Mouse (Mus musculus): ENCODE results near the gene Gmds.
A peak's percentile ranks its signal among the peaks of the same experiment; 100 is the strongest.

Gmds gene

DNA sequence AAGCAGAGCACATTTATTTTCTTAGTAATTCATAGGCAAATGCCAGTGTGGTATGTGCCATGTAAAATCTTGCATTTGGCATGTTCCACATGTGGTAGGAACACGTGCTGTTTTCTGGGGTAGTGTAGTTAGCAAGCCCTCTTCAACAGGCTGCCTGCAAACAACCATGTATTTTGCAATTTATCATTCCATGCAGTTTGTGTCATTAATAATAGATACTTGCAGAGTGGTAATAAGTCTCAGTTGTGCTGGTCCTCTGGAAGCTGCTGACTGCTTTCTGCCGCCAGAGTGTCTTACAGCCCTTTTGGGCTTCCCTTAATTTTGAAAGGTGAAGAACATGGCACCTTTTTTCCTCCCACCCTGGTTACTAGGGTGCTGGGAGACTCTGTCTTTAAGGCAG is 525.8 kb downstream of the Gmds start:
- DNase-seq (ENCODE audit: low spot score in 2 of 2): no peak

DNA sequence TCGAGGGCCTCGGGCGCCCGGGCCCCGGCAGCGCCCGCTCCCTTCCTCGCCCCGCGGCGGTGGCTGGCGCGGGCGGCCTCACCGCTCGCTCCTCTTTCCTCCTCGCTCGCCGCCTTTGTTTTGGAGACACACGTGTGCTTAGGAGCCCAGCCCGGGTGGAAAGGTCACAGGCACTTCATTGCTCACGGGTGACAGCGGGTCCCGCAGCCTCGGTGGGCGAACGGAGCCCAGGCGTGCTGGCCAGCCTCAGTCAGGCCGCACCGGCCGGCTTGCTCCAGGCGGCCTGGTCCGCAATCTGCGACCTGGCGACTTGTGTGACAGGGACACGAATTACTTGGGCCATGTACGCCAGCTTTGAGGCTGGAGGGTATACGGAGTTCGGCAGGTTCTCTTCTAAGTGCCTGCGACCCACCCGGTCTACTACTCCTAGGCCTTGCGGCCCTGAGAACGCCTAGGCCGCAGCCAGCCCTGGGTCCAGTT is 527.0 kb downstream of the Gmds start:
- DNase-seq (ENCODE audit: low spot score in 2 of 2): no peak

DNA sequence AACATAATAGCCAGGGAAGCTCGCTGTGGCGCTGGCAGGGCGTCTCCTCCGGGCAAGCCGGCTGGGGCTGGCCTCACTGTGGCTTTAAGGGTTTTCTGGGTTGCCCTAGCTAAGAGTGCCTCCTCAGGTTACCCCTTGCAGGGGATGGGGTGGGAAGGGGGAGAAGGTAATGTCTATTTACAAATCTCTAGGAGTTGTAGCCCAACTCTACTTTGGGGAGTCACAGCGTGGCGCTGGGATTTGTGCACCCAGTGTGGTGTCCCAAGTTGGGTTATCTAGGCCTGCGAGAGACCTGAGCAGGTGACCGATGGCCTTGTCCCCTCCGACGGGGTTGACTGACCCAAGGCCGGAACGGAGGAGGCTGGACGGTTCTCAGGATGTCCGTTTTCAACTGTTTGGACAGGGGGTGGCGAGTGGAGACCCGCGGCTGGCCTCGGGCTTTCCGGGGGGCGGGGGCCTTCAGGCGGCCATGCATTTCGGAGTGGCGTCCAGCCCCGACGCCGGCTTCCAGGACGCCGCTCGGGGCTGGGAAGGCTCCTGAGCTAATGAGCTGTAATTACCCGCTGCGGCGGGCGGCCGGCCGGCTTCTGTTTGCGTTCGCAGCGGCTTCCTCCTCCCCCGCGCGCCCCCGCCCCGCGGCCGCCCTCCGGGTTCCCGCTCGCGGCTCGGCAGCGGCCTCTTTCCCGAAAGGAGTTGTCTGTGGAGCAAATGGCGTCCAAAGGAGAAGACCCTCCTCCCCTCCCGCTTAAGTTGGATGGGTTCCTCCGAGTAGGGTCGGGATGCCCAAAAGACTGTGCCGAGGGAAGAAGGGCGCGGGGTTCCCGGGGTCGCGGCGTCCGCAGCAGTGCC is 527.6 kb downstream of the Gmds start:
- DNase-seq (ENCODE audit: low spot score in 2 of 2): no peak

DNA sequence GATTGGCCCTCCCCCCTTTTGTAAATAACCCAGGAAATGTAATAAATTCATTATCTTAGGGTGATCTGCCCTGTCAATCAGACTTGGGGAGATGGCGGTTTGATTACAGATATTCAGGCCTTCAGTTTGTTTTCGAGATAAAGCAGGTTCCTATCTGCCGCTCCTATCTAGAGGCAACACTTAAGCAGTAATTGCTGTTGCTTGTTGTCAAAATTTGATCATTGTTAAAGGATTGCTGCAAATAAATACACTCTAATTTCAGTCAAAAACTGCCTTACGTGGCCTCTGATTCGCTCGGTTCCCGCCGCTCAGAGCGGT is 528.2 kb downstream of the Gmds start:
- no peak for DNase-seq (ENCODE audit: low spot score in 2 of 2)

DNA sequence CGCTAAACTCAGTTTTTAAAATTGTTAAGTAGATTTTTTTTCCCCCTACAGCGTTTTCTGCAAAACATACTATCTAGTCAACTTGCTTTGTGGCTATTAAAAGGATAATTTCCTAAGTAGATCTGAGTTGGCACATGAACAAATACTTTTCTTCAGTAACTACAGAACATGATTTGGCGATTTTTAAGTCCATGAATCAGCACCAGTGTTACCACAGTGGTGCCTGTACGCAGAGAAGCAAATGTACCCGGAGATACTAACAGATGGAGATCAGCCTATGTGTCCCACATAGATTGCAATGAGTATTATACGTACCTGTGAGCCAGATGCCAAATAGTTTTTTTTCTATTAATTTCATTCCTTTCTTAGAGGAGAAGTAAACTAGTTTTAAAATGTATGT is 528.8 kb downstream of the Gmds start:
- DNase-seq (ENCODE audit: low spot score in 2 of 2): no peak

DNA sequence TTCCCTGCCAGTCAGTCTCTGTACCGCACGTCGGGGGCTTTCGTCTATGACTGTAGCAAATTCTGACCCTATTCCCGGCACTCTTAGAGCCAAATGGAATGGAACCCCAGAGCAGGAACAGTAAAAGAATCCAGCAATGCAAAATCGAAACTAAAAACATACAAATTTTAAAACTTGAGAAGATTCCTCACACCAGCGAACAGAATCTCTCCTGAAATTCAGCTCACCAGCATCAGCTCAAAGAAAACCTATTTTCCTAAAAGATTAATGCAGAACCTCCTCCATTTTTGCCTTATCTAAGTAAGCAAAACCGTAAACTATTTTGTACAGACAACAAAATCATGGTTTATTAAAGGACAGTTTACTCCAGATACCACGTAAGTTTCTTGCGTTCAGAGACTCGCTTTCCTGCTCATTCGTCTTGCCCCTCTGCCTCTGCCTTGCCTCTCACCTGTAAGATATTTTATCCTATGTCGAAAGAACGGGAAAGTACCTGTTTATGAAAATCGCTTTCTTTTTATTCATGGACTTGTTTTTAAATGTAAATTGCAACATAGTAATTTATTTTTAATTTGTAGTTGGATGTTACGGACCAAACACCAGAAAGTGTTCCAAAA is 529.6 kb downstream of the Gmds start:
- no peak for DNase-seq (ENCODE audit: low spot score in 2 of 2)

DNA sequence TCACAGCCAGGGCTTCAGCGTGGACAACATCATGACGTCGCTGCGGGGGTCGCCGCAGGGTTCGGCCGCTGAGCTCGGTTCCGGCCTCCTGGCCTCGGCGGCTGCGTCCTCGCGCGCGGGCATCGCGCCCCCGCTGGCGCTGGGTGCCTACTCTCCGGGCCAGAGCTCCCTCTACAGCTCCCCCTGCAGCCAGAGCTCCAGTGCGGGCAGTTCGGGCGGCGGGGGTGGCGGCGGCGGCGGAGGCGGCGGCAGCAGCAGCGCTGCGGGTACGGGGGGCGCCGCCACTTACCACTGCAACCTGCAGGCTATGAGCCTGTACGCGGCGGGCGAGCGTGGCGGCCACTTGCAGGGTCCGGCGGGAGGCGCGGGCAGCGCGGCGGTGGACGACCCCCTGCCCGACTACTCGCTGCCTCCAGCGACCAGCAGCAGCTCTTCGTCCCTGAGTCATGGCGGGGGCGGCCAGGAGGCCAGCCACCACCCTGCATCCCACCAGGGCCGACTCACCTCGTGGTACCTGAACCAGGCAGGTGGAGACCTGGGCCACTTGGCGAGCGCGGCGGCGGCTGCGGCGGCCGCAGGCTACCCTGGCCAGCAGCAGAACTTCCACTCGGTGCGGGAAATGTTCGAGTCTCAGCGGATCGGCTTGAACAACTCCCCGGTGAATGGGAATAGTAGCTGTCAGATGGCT is 530.3 kb downstream of the Gmds start:
- DNase-seq (ENCODE audit: low spot score in 2 of 2): no peak

DNA sequence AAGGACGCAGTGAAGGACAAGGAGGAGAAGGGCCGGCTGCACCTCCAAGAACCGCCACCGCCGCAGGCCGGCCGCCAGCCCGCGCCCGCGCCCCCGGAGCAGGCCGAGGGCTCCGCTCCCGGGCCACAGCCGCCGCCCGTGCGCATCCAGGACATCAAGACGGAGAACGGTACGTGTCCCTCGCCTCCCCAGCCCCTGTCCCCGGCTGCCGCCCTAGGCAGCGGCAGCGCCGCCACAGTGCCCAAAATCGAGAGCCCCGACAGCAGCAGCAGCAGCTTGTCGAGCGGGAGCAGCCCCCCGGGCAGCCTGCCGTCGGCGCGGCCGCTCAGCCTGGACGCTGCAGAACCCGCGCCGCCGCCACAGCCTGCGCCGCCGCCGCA is 530.8 kb downstream of the Gmds start:
- no peak for DNase-seq (ENCODE audit: low spot score in 2 of 2)

DNA sequence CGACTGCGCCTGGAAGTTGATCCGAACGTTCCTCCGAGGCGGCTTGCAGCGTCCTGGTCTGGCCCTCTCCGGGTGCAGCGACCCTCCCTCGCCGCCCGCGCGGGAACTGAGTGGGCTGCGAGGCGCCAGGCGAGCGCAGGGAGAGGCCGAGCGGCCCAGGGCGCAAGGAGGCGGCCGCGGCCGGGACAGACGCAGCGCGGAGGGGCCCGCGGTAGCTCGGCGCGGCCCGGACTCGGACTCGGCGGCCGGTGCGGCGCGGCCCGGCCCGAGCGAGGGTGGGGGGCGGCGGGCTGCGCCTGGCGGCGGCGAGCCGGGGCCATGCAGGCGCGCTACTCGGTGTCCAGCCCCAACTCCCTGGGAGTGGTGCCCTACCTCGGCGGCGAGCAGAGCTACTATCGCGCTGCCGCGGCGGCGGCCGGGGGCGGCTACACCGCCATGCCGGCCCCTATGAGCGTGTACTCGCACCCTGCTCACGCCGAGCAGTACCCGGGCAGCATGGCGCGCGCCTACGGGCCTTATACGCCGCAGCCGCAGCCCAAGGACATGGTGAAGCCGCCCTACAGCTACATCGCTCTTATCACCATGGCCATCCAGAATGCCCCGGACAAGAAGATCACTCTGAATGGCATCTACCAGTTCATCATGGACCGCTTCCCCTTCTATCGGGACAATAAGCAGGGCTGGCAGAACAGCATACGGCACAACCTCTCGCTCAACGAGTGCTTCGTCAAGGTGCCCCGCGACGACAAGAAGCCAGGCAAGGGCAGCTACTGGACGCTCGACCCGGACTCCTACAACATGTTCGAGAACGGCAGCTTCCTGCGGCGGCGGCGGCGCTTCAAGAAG is 531.4 kb downstream of the Gmds start:
- DNase-seq (ENCODE audit: low spot score in 2 of 2): no peak

DNA sequence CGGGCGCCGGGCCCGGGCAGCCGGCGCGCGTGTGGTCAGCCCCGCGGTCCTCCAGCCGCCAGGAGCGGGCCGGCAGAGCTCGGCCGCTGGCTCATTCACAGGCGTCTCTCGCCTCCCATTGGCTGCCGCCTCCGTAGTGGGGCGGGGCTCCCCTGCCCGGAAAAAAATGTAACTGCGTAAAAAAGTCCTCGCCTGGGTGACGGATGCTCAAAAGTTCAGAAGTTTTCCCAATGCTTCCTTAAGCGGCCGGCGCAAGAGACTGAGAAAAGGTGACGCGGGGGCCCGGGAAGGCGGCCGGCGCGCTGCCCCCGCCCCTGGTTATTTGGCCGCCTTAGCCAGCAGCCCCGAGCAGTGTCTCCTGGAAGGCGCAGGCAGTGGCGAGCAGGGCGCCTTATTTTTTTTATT is 532.1 kb downstream of the Gmds start, which contains the start of gene Foxc1:
Gene Foxc1 (plus strand): TSS at position 206 of the 405 bp plus-strand sequence.
- no peak for DNase-seq (ENCODE audit: low spot score in 2 of 2)

DNA sequence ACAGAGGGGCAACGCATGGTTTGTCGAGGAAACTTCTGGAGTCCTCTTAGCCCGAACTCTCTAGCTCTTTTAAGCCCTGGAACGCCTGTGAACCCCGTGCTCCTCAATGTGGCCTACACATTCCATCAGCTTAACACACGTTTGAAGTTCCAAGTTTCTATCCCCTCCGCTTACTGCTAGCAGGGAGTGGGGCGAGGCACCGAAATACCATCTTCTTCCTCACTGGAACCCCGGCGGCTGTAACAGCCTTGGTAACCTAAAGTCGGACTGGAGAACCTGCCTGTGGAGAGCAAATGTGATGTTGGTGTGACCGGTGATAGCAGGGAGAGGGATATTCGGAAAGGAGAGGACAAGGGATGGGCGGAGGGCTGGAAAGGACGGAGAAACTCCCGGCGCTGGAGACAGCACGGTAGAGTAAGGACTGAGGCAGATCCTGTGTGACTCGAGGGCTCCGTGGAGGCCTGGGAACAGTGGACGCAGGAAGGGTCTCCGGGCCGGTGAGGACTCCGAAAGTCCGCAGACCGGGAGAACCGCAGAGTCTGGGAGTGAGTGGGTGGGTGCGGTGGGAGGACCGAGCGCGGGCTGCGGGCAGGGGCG is 532.6 kb downstream of the Gmds start:
- no peak for DNase-seq (ENCODE audit: low spot score in 2 of 2)

DNA sequence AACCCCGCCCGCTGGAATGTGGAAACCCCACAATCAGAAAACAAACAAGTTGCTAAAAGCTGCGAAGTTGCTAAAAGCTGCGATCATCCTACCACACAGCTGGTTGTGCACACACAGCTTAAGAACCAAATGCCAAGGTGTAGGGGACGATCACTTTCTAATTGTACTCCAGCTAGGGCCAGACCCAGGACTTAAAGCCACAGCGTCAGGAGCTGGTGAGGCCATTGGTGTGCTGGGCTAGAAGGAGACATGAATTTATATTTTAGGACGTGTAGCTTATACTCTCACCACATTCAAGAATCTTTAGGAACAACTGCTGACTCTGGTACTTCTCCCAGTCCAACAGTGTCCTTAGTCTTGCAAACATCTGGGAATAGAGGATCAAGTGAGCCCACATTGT is 534.0 kb downstream of the Gmds start:
- DNase-seq (ENCODE audit: low spot score in 2 of 2): no peak

DNA sequence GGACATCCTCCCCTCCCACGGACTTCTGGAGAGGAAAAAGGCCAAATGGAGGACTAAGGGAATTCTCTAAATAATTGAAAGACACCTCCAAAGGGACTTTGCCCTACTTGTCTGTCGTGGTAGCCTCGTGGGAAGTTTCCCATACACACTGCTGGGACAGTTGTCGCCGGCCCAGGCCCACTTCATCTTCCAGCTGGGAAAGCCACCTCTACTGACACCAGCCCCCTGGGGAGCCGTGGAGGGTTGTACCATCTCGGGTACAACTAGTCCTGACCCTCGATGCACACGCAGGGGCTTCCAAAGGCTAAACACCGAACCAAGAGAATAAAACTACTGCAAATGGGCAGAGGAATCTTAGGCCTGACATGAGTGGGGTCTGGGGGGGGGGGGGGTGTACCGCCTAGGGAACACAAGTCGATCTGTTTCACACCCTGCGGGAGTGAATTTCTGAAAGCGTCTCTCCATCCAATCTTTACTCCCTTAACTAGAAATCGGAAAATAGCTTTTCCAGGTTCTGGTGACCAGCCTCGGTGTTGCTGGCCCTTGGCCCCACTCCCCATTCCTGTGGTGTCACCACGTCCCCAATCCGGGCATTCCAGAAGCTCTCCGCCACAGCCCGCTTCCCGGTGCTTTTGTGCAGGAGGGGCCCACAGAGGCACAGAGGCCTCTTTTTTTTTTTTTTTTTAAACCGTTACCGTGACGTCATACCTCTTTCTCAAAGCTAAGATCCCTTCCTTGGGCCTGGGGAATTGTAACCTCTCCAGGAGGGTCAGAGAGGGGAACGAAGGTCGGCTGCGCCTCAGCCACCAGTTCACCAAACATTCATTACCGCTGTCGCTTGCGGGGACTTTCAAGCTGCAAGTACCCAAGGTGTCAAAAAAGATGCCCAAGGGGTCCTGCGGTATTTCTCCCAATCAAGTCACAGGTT is 535.1 kb downstream of the Gmds start:
- DNase-seq (ENCODE audit: low spot score in 2 of 2): no peak

DNA sequence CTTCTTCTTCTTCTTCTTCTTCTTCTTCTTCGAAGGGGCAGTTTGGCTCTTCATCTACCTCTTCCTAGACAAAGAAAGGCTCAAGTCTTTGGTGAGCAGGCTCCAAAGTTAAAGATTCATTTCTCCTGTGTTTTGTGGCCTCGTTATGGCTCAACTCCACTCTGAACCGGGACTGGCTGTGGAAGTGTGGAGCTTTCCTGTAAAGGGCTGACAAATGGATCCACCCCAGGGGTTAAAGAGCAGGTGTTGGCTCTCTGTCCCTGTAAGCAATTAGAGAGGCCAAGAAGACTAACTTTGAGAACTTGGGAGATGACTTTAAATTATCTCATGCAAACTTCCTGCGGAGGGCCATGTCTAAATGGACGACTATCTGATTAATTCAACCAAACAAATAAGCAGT is 536.1 kb downstream of the Gmds start:
- DNase-seq (ENCODE audit: low spot score in 2 of 2): no peak

DNA sequence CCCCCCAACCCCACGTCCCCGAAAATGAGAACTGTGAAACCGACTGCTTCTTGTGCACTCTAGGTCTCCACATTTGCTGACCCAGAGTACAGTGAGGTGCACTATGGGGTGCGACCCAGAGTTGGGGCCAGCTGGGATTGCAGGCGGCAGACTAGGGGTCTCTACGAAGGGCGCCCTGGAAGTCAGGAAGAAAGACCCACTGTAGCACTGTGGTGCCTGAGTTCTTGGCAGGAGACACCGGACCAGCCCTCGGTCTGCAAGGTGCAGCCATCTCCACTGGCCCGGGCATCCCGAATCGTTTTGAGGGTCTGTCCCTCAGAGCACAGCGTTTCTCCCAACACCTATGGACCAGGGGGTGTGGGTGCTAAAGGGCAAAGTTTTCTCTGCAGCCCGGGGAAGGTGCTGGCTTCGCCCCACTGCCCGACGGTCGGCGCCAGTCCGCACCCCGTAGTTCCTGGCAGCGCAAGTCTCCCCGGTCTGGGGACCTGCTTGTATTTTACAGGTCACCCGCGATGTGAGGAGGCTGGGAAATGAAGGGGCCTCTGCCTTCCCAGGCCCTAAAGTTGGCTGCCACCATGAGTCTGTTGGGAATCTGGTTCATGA is 536.7 kb downstream of the Gmds start:
- no peak for DNase-seq (ENCODE audit: low spot score in 2 of 2)

DNA sequence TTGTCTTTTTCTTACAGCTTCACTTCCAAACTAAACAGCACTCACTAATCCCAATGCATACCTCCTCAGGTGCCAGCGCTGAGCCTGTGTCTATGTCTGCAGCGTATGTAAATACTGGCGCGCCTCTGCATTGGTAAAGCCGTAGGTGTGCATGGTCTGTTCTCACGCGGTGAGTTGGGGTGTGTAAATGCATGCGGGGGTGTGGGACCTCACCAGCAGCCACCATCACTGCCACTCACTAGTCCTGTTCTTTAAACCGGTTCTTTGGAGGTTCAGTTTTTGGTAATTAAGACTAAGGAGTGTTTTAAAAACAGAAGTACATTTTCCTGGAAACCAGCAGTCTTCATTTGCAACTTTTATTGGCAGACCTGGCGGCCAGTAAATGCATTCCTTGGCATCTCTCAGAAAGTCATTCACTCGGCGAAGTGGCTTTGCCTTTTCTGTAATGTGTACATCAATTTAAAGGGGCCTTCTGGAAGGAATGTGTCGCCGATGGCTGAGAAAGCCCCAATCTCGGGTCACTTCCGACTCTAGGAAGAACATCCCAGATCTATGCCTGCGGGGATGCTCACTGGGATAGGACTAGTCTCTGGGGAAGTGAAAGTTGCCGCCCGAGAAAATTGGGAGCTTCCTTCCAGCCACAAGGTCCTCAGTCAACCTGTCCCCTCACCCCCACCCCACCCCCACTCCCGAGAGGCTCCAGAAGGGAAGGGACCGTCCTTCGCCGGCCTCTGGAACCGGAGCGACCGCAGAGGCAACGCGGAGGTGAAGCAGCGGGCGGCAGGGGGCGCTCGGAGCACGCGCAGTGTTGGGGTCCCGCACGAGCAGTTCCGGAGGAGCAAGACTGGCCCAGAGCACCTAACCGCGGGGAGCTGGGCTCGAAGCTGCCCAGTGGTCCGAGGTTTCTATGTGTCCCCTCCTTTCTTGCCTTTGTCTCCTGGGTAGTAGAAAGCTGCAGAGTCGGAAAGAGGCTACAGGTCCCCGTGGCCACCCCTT is 537.7 kb downstream of the Gmds start:
- DNase-seq (ENCODE audit: low spot score in 2 of 2): peak; percentile 72 to 79

DNA sequence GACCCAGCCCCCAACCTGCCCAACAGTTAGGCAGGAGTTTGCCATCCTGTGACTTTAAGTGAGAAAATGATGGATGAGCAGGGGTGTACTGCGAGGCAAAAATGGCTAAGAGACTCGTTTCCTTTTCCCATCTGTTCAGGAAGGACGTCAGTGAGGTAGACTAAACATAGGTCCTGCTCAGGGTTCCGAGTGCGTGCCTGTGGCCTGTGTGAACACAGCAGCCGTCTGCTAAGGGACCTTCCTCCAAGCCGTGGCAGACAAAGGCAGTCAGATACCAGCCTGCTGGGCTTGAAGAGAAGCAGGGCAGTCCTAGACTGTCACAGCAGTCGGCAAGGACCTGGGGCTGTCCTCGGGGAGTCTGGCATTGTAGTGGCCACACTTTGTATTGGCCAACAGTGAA is 540.5 kb downstream of the Gmds start:
- DNase-seq (ENCODE audit: low spot score in 2 of 2): no peak

DNA sequence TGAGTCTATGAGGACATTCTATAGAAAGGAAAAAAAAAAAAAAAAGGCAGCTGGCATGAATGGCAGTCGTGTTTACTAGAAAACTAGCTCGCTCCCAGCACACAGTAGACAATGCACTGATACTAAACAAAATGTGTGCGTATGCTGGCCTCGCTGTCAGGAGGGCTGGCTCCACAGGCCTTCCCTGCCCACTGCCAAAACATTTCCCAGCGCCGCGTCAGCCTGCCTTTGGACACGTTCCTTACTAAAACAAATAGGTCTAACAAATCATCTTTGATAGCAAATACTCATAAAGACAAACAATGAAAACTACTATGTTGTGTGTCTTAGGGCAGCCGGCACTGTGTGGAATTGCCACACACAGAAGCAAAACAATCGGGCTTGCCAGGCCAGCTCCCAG is 541.2 kb downstream of the Gmds start:
- DNase-seq (ENCODE audit: low spot score in 2 of 2): no peak

DNA sequence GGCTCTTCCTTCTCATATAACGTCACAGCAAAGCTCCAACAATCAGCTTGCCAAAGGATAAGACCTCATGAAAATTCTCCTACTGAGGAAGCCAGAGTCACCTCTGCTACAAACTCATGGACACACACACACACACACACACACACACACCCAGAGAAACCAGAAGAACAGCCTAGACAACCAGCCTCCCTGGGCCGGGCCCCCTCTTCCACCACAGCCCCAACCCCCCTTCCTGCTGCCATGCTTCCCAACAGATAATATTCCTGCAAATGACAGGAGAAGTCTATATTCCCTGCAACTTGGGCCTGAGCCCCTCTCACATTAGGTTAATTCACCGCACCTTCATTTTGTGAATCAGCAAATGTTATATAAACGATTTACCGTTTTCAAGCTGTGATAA is 545.4 kb downstream of the Gmds start:
- DNase-seq (ENCODE audit: low spot score in 2 of 2): no peak
